Mouse (Mus musculus) MEL-GATA-1-ER (cell line): Measurements from ENCODE around the gene Mroh3.

Experiments
- DNase-seq: peaks from one replicate; pipeline ENCODE4 v3.0.0-alpha.2; 2012; ENCODE audit warnings: low read depth; ENCODE audit errors: extremely low read depth

Gene Mroh3

DNA sequence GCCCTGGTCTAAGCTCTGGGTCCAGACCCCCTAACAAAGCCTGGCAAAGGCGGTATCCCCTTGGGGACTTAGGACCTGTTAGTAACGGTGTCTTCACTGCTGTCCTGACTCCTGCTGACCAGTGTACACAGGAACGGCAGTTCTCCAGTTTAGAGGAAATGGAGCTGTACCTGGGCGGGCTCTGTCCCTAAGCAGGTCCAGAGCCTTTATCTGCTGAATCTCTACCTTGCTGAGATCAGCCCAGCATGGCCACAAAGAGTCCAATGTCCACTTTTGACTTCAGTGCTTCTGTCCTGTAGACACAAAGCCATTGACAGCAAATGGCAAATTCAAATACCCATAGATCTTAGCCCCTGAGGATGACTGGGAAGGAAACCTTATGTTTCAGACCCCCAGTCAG is 55.7 kb downstream of the Mroh3 start:
- DNase-seq: no peak

DNA sequence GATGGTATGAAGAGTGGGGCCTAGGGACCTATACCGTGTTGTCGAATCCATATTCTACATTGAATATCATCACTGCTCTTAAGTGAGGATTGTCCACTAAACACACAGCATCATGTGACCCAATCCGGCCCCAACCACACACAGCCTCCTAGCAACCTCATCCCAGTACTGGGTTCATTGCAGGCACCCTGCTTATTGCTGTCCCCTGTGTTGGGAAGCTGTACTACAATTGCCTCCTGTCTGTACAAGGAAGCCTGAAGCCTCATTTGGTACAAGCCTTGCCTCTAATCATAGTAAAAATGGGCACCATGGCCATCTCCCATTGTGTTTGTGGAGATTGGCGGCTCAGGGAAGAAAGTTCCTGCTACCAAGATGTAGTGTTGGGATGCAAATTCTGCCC is 56.3 kb downstream of the Mroh3 start:
- no peak for DNase-seq

GRCm38 (mm10) chr1:136151371-136151770 is 61.3 kb downstream of the Mroh3 start:
- DNase-seq: no peak

GRCm38 (mm10) chr1:136149702-136150101 is 62.9 kb downstream of the Mroh3 start:
- no peak for DNase-seq

- no peak for DNase-seq
These were observed 69.1 kb downstream of the Mroh3 start for GRCm38 (mm10) chr1:136143514-136143913.

DNA sequence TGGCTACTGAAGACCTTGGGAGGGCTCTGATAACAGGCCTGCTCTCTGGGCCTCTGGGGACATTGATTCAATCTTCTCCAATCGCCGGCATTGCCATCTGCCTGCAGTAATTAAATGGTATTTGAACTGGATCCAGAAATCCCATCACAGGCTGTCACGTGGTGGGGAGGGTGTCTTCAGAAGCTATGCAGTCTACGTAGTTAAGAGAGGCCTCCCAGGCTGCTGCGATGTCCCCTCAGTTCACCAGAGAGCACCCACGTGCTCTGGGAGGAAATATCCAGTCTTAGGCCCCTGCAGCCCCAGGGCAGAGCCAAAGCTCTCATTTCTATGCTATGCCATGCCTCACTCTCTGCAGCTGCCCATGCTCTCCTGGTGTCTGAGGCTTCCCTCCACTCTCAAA is 70.3 kb downstream of the Mroh3 start:
- DNase-seq: no peak

GRCm38 (mm10) chr1:136141176-136141950 is 71.3 kb downstream of the Mroh3 start:
- no peak for DNase-seq

GRCm38 (mm10) chr1:136139990-136140640 is 72.5 kb downstream of the Mroh3 start:
- DNase-seq: no peak

DNA sequence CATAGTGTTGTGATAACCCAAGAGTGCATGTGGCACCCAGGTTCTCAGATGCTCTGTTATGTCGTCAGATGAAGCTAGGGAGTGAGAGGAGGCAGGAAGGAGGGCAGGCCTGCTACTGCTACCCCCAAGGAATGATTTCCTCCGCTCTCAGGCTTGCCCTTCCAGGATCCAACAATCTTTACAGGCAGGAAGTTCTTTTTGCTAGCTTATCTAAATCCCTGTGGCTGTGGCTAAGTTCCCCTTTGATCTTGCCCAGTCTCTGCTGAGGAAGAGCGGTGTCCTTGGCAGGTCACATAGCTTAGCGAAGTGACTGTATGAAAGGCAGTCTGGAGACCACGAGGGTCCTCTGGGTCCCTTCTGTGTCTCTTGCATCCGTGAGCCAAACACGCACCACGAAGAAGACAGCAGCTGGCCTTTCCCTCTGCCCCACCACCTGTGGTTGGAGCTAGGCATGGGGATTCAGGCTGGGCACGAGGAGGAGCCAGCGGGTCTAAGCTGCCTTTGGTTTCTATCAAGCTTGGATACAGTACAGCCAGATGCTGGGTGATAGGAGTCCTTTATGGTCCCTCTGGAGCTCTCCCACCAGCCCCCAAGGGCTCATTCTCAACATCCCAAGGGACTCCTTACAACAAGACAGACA is 74.3 kb downstream of the Mroh3 start:
- no peak for DNase-seq

GRCm38 (mm10) chr1:136137575-136137974 is 75.1 kb downstream of the Mroh3 start:
- DNase-seq: no peak

- no peak for DNase-seq
These were observed 75.5 kb downstream of the Mroh3 start for GRCm38 (mm10) chr1:136137071-136137531.

GRCm38 (mm10) chr1:136136547-136136946 is 76.1 kb downstream of the Mroh3 start:
- DNase-seq: no peak

DNA sequence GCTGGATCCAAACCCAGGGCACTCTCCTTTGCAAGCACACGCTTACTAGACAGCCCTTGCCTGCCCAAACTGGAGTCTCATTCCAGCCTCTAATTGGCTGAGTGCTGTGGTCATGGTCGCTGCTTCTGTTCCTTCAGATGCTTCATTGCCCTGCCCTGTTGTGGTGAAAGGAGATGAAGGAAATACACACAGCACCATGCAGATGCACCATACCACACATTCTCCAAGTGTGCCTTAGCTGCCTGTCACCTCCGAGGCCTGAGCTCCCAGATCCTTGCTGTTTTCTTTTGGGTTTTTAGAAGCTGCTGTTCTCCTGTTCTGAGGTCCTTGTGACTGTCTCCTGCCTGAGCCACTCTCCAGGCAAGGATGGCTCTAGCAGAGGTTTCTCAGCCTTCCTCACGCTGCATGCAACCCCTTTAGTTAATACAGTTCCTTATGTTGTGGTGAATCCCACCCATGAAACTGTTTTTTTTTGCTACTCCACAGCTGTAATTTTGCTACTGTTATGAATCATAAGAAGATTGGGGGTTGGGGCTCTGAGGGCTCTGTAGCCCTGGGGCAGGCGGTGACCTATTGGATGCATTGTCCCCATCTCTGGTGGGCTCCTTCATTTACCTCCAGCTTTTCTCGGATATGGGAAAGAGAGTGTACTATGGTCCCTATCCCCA is 76.7 kb downstream of the Mroh3 start:
- no peak for DNase-seq

DNA sequence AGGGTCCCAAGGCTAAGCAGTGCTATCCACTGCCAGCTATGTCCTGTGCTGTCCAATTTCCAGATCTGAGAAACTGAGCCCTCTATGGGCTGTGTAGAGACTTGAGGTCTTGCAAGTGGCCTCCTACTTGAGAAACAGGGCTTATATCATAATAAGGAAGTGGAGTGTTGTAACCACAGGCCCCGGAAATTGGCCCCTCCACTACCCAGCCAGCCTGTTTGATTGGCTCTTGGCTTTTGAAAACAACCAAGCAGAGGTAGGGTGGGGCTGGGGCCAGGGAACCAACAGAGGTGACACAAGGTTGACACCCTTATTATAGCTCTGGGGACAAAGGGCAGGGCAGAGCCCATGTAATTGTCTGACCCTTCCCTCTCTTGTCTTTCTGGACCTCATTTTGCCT is 77.6 kb downstream of the Mroh3 start:
- DNase-seq: peak; percentile 96

- DNase-seq: no peak
These were observed 78.1 kb downstream of the Mroh3 start for GRCm38 (mm10) chr1:136134547-136134946.

- DNase-seq: no peak
These were observed 78.9 kb downstream of the Mroh3 start for GRCm38 (mm10) chr1:136133570-136134240.

DNA sequence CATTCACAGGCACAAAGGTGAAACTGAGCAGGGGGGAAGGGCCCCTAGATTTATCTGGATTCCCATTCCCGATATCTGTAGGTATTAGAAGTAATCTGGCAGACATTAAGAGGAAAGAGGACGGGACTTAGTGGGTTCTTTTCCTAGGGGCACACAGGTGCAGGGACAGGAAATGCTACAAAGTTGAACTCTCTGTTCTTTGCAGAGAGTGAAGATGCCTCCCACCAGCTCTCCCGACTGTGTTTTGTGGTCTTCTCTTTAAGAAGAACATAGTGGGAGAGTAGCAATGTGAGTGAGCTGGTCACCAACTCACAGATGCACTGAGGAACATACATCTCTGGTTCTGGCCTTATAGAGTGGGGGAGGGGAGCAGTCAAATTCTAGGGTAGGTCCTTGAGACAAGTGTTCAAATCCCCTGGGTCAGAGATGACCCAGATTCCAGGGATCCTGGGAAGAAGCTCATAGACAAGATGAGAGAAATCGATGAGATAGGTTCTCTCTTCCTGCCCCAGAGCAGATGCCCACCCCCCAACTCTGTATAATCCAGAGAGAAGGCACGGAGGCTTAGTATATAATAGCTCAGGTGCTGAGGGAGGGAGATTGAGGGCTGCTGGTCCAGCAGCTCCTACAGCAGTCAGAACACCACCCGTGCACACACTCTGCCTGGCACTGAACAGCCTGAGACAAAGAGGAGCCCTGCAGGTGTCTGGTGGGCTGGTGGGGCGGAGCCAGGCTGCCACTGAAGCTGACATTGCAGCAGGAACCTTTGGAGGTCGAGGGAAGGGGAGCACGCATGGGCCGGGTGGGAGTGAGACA is 80.0 kb downstream of the Mroh3 start:
- no peak for DNase-seq
